ENCODE assay signal across 9 mouse cellular contexts in genomic region chr6:42395960-42396809, GRCm38 (mm10). TPM values are rescaled to one million over a fixed set of nuclear protein-coding genes. Genes with fewer than 3 reads are reported as not detected.
DNase-seq lines count a peak whose midpoint lies in the region; ATAC-seq and TF ChIP-seq lines count a peak whose summit lies in the region.
"Had no signal": no experiment of that assay in that cellular context is flagged by ENCODE, and none has a peak within 500 bp of the region (broad histone marks: within the 10 kb centered on the region; RNA-seq: fewer than 3 reads in every experiment).

No protein-coding gene starts in this region.

- no peak overlapping the region for H3K4me2 ChIP-seq in forebrain, postnatal 0 days (ENCODE audit: low read depth)
- no peak overlapping the region for H3K4me2 ChIP-seq in forebrain, embryonic 12.5 days
- no peak overlapping the region for H3K4me2 ChIP-seq in intestine, embryonic 15.5 days (replicated peaks)
- no peak overlapping the region for H3K4me2 ChIP-seq in lung, postnatal 0 days (replicated peaks; ENCODE audit: low read depth, low read length)

- H3K9me3 ChIP-seq in forebrain, postnatal 0 days (ENCODE audit: low read length): no peaks in the 10 kb centered on the region
- no peaks in the 10 kb centered on the region for H3K9me3 ChIP-seq in forebrain, embryonic 12.5 days
- no peaks in the 10 kb centered on the region for H3K9me3 ChIP-seq in intestine, embryonic 15.5 days
- H3K9me3 ChIP-seq in lung, postnatal 0 days (ENCODE audit: low read length): no peaks in the 10 kb centered on the region

- no peak overlapping the region for H3K9ac ChIP-seq in forebrain, postnatal 0 days
- H3K9ac ChIP-seq in forebrain, embryonic 12.5 days: no peak overlapping the region
- no peak overlapping the region for H3K9ac ChIP-seq in intestine, embryonic 15.5 days
- H3K9ac ChIP-seq in lung, postnatal 0 days (replicated peaks; ENCODE audit: low read depth): no peak overlapping the region

- no peak overlapping the region for H3K4me3 ChIP-seq in forebrain, postnatal 0 days (ENCODE audit: low read depth, low read length)
- no peak overlapping the region for H3K4me3 ChIP-seq in forebrain, embryonic 12.5 days (replicated peaks)
- H3K4me3 ChIP-seq in intestine, embryonic 15.5 days (replicated peaks): no peak overlapping the region
- no peak overlapping the region for H3K4me3 ChIP-seq in lung, postnatal 0 days (ENCODE audit: low read depth, low read length)

- peak; percentile 40 for ATAC-seq in forebrain, postnatal 0 days
- ATAC-seq in forebrain, embryonic 12.5 days (ENCODE audit: low FRiP score): no peak
- ATAC-seq in intestine, embryonic 15.5 days: peak; percentile 85
- peak; percentile 95 for ATAC-seq in lung, postnatal 0 days

- H3K27me3 ChIP-seq in forebrain, postnatal 0 days (ENCODE audit: insufficient read depth, low read length): no peaks in the 10 kb centered on the region
- no peaks in the 10 kb centered on the region for H3K27me3 ChIP-seq in forebrain, embryonic 12.5 days
- H3K27me3 ChIP-seq in intestine, embryonic 15.5 days (replicated peaks): no peaks in the 10 kb centered on the region
- H3K27me3 ChIP-seq in lung, postnatal 0 days (replicated peaks; ENCODE audit: insufficient read depth, low read length): no peaks in the 10 kb centered on the region

- no peak for DNase-seq in forebrain, postnatal 0 days
- DNase-seq in adrenal gland, adult 8-10 months: peak; percentile 96
- peak; percentile 84 to 87 for DNase-seq in gastrocnemius, adult 8-10 months (ENCODE audit: low spot score in 2 of 2)
- peak; percentile 96 for DNase-seq in lung, postnatal 0 days (ENCODE audit: low spot score)
- peak; percentile 85 for DNase-seq in testis, postnatal 10 days (ENCODE audit: low spot score)
- no peak for DNase-seq in left cerebral cortex, adult 11 months (ENCODE audit: low spot score)

- no peaks in the 10 kb centered on the region for H3K4me1 ChIP-seq in forebrain, postnatal 0 days (ENCODE audit: insufficient read depth)
- H3K4me1 ChIP-seq in forebrain, embryonic 12.5 days: no peaks in the 10 kb centered on the region
- H3K4me1 ChIP-seq in intestine, embryonic 15.5 days (replicated peaks): peaks cover 6% of the 10 kb centered on the region; the same call in 1 of the 2 replicates
- peaks cover 13% of the 10 kb centered on the region; the same call in 1 of the 2 replicates for H3K4me1 ChIP-seq in lung, postnatal 0 days (ENCODE audit: insufficient read depth, low read depth, low read length)

- 55% methylated on average over 9 of the region's 9 CpGs for WGBS in forebrain, postnatal 0 days
- WGBS in forebrain, embryonic 12.5 days: 79% methylated on average over 9 of the region's 9 CpGs
- 44% methylated on average over 9 of the region's 9 CpGs for WGBS in intestine, embryonic 15.5 days
- 17% methylated on average over 9 of the region's 9 CpGs for WGBS in lung, postnatal 0 days

- H3K27ac ChIP-seq in forebrain, postnatal 0 days (ENCODE audit: low read depth, low read length): no peak overlapping the region
- H3K27ac ChIP-seq in forebrain, embryonic 12.5 days: no peak overlapping the region
- 0 out of 2 replicates have a peak overlapping the region, but pooled peaks have one; percentile 1 for H3K27ac ChIP-seq in intestine, embryonic 15.5 days
- peak overlapping the region; percentile 77 for H3K27ac ChIP-seq in lung, postnatal 0 days (ENCODE audit: low read length)

- peak; percentile 99 for TF ChIP-seq EP300 in lung, postnatal 0 days (IDR thresholded peaks at IDR 0.05)

- no peak for TF ChIP-seq CTCF in forebrain, postnatal 0 days (IDR thresholded peaks at IDR 0.05; ENCODE audit: low read depth)
- TF ChIP-seq CTCF in lung, postnatal 0 days (IDR thresholded peaks at IDR 0.05): no peak

- H3K36me3 ChIP-seq in forebrain, postnatal 0 days (ENCODE audit: insufficient read depth): no peaks in the 10 kb centered on the region
- no peaks in the 10 kb centered on the region for H3K36me3 ChIP-seq in forebrain, embryonic 12.5 days (replicated peaks)
- H3K36me3 ChIP-seq in intestine, embryonic 15.5 days: no peaks in the 10 kb centered on the region
- H3K36me3 ChIP-seq in lung, postnatal 0 days (ENCODE audit: insufficient read depth, low read length): no peaks in the 10 kb centered on the region

RNA-seq across cellular contexts. Expression of gene Tas2r143, which starts 3.9 kb away (rescaled TPM):
- total RNA-seq in forebrain, postnatal 0 days (2014; rRNA removed): not detected in 2 replicates
- polyA plus RNA-seq in forebrain, postnatal 0 days (2015; fragmentation: Nextera tagmentation; extraction: Ambion mirVana): not detected in 2 replicates
- not detected in 2 replicates for polyA plus RNA-seq in forebrain, embryonic 12.5 days (2016; fragmentation: Nextera tagmentation; extraction: Ambion mirVana)
- 1 to 10 TPM; 1.9 to 7.8 (median 3.5) TPM for total RNA-seq in adrenal gland, adult 8-10 months (2022)
- total RNA-seq in gastrocnemius, adult 8-10 months (2022): not detected
- polyA plus RNA-seq in intestine, embryonic 15.5 days (2015; fragmentation: Nextera tagmentation; extraction: Ambion mirVana): not detected in 2 replicates
- 0.15 TPM in 1 of 2 replicates, not detected in the other for polyA plus RNA-seq in lung, postnatal 0 days (2015; fragmentation: Nextera tagmentation; extraction: Ambion mirVana)

RNA-seq across cellular contexts. Expression of gene Tas2r135, which starts 9.0 kb away (rescaled TPM):
- 0.77 TPM in 1 of 2 replicates, not detected in the other for total RNA-seq in forebrain, postnatal 0 days (2014; rRNA removed)
- polyA plus RNA-seq in forebrain, postnatal 0 days (2015; fragmentation: Nextera tagmentation; extraction: Ambion mirVana): not detected in 2 replicates
- not detected in 2 replicates for polyA plus RNA-seq in forebrain, embryonic 12.5 days (2016; fragmentation: Nextera tagmentation; extraction: Ambion mirVana)
- 1 to 10 TPM in 3 of 4 experiments, under 1 TPM in 1; 1.00 to 5.7 (median 2.6) TPM for total RNA-seq in adrenal gland, adult 8-10 months (2022)
- total RNA-seq in gastrocnemius, adult 8-10 months (2022): not detected
- not detected in 2 replicates for polyA plus RNA-seq in intestine, embryonic 15.5 days (2015; fragmentation: Nextera tagmentation; extraction: Ambion mirVana)
- polyA plus RNA-seq in lung, postnatal 0 days (2015; fragmentation: Nextera tagmentation; extraction: Ambion mirVana): 0.18 TPM in 1 of 2 replicates, not detected in the other

RNA-seq across cellular contexts. Expression of gene Epha1, which starts 23.1 kb away (rescaled TPM):
- total RNA-seq in forebrain, postnatal 0 days (2014; rRNA removed): 0.62 and 0.86 TPM in 2 replicates
- polyA plus RNA-seq in forebrain, postnatal 0 days (2015; fragmentation: Nextera tagmentation; extraction: Ambion mirVana): 0.20 and 0.67 TPM in 2 replicates
- 0.69 and 1.4 TPM in 2 replicates for polyA plus RNA-seq in forebrain, embryonic 12.5 days (2016; fragmentation: Nextera tagmentation; extraction: Ambion mirVana)
- 1 to 10 TPM in 2 of 4 experiments, under 1 TPM in 2; 0.46 to 1.6 (median 0.99) TPM for total RNA-seq in adrenal gland, adult 8-10 months (2022)
- under 1 TPM in 2 of 4 experiments, not detected in 2; 0.07 to 0.10 TPM for total RNA-seq in gastrocnemius, adult 8-10 months (2022)
- 7.6 TPM in 2 replicates for polyA plus RNA-seq in intestine, embryonic 15.5 days (2015; fragmentation: Nextera tagmentation; extraction: Ambion mirVana)
- 21.8 TPM in 2 replicates for polyA plus RNA-seq in lung, postnatal 0 days (2015; fragmentation: Nextera tagmentation; extraction: Ambion mirVana)

RNA-seq across cellular contexts. Expression of gene Tas2r126, which starts 38.1 kb away (rescaled TPM):
- total RNA-seq in forebrain, postnatal 0 days (2014; rRNA removed): not detected in 2 replicates
- not detected in 2 replicates for polyA plus RNA-seq in forebrain, postnatal 0 days (2015; fragmentation: Nextera tagmentation; extraction: Ambion mirVana)
- polyA plus RNA-seq in forebrain, embryonic 12.5 days (2016; fragmentation: Nextera tagmentation; extraction: Ambion mirVana): not detected in 2 replicates
- total RNA-seq in adrenal gland, adult 8-10 months (2022): 1 to 10 TPM in 2 of 4 experiments, under 1 TPM in 1, not detected in 1; 0.77 to 2.5 (median 2.4) TPM
- not detected for total RNA-seq in gastrocnemius, adult 8-10 months (2022)
- polyA plus RNA-seq in intestine, embryonic 15.5 days (2015; fragmentation: Nextera tagmentation; extraction: Ambion mirVana): not detected in 2 replicates
- not detected in 2 replicates for polyA plus RNA-seq in lung, postnatal 0 days (2015; fragmentation: Nextera tagmentation; extraction: Ambion mirVana)
- polyA plus RNA-seq: frontal cortex, adult 2 months had no signal

RNA-seq across cellular contexts. Expression of gene Zyx, which starts 46.8 kb away (rescaled TPM):
- total RNA-seq in forebrain, postnatal 0 days (2014; rRNA removed): 30.5 and 35.6 TPM in 2 replicates
- polyA plus RNA-seq in forebrain, postnatal 0 days (2015; fragmentation: Nextera tagmentation; extraction: Ambion mirVana): 43.5 and 51.6 TPM in 2 replicates
- polyA plus RNA-seq in forebrain, embryonic 12.5 days (2016; fragmentation: Nextera tagmentation; extraction: Ambion mirVana): 66.6 and 71.1 TPM in 2 replicates
- 100 to 1,000 TPM in 1 of 4 experiments, 10 to 100 TPM in 3; 78.9 to 118 (median 89.4) TPM for total RNA-seq in adrenal gland, adult 8-10 months (2022)
- 10 to 100 TPM; 12.1 to 15.9 (median 13.7) TPM for total RNA-seq in gastrocnemius, adult 8-10 months (2022)
- polyA plus RNA-seq in intestine, embryonic 15.5 days (2015; fragmentation: Nextera tagmentation; extraction: Ambion mirVana): 82.7 and 83.4 TPM in 2 replicates
- 166 and 183 TPM in 2 replicates for polyA plus RNA-seq in lung, postnatal 0 days (2015; fragmentation: Nextera tagmentation; extraction: Ambion mirVana)

Comparison
In these comparisons a context has a peak if more than half of its experiments do, and no peak if none do; other contexts are left out.
1. DNase-seq: peak in adrenal gland, adult 8-10 months (single experiment), gastrocnemius, adult 8-10 months (2 of 2), lung, postnatal 0 days (single experiment) and testis, postnatal 10 days (single experiment); none in forebrain, postnatal 0 days (single experiment) and left cerebral cortex, adult 11 months (single experiment).
2. H3K27ac ChIP-seq: peak in intestine, embryonic 15.5 days (single experiment) and lung, postnatal 0 days (single experiment); none in forebrain, postnatal 0 days (single experiment) and forebrain, embryonic 12.5 days (single experiment).